Comparison of ENCODE assay signal across 12 mouse cellular contexts in genomic region chr1:164317261-164317660, GRCm38 (mm10). TPM values are rescaled to one million over a fixed set of nuclear protein-coding genes. Genes with fewer than 3 reads are reported as not detected.
DNase-seq lines count a peak whose midpoint lies in the region; ATAC-seq lines count a peak whose summit lies in the region.
"Had no signal": no experiment of that assay in that cellular context is flagged by ENCODE, and none has a peak within 500 bp of the region (broad histone marks: within the 10 kb centered on the region; RNA-seq: fewer than 3 reads in every experiment).

No protein-coding gene starts in this region.

- no peak for DNase-seq in forebrain, embryonic 10.5 days (ENCODE audit: extremely low spot score, low spot score)
- DNase-seq in hindbrain, embryonic 10.5 days (ENCODE audit: low spot score): no peak
- DNase-seq in midbrain, embryonic 10.5 days (ENCODE audit: low spot score): no peak
- DNase-seq: kidney, adult 11 months had no signal

- no peak overlapping the region for H3K9ac ChIP-seq in forebrain, embryonic 15.5 days (replicated peaks)
- no peak overlapping the region for H3K9ac ChIP-seq in hindbrain, embryonic 12.5 days
- no peak overlapping the region for H3K9ac ChIP-seq in midbrain, embryonic 13.5 days (replicated peaks)
- H3K9ac ChIP-seq in neural tube, embryonic 15.5 days (replicated peaks): no peak overlapping the region
- H3K9ac ChIP-seq: forebrain, embryonic 12.5 days; kidney, embryonic 15.5 days; limb, embryonic 15.5 days had no signal

- H3K4me1 ChIP-seq in forebrain, embryonic 15.5 days: no peaks in the 10 kb centered on the region; the same call in 1 of the 2 replicates
- H3K4me1 ChIP-seq in forebrain, embryonic 10.5 days: peaks cover 9% of the 10 kb centered on the region
- no peaks in the 10 kb centered on the region for H3K4me1 ChIP-seq in hindbrain, embryonic 12.5 days
- H3K4me1 ChIP-seq in hindbrain, embryonic 10.5 days (replicated peaks): peaks cover 5% of the 10 kb centered on the region; the same call in 1 of the 2 replicates
- 0 out of 2 replicates have a peak, but pooled peaks cover 20% of the 10 kb centered on the region for H3K4me1 ChIP-seq in midbrain, embryonic 13.5 days (replicated peaks)
- H3K4me1 ChIP-seq in midbrain, embryonic 10.5 days: peaks cover 11% of the 10 kb centered on the region; the same call in 1 of the 2 replicates
- H3K4me1 ChIP-seq in neural tube, embryonic 15.5 days: peaks cover 5% of the 10 kb centered on the region; the same call in 1 of the 2 replicates

- ATAC-seq in forebrain, embryonic 15.5 days (replicated peaks): peak; percentile 17; the same call in 1 of the 2 replicates
- 0 out of 2 replicates have a peak, but pooled peaks have one; percentile 7 for ATAC-seq in hindbrain, embryonic 12.5 days (ENCODE audit: low FRiP score)
- peak; percentile 31; the same call in 1 of the 2 replicates for ATAC-seq in midbrain, embryonic 13.5 days
- ATAC-seq in neural tube, embryonic 15.5 days (ENCODE audit: low FRiP score): peak; percentile 27; the same call in 1 of the 2 replicates

- no peaks in the 10 kb centered on the region for H3K9me3 ChIP-seq in forebrain, embryonic 15.5 days
- H3K9me3 ChIP-seq in forebrain, embryonic 10.5 days: no peaks in the 10 kb centered on the region
- no peaks in the 10 kb centered on the region for H3K9me3 ChIP-seq in hindbrain, embryonic 12.5 days (replicated peaks)
- H3K9me3 ChIP-seq in hindbrain, embryonic 10.5 days: no peaks in the 10 kb centered on the region
- H3K9me3 ChIP-seq in midbrain, embryonic 13.5 days: no peaks in the 10 kb centered on the region
- H3K9me3 ChIP-seq in midbrain, embryonic 10.5 days (replicated peaks): no peaks in the 10 kb centered on the region
- H3K9me3 ChIP-seq in neural tube, embryonic 15.5 days (replicated peaks): no peaks in the 10 kb centered on the region
- H3K9me3 ChIP-seq: forebrain, embryonic 12.5 days; kidney, embryonic 15.5 days; limb, embryonic 15.5 days had no signal

- H3K4me2 ChIP-seq in forebrain, embryonic 15.5 days (replicated peaks): no peak overlapping the region
- no peak overlapping the region for H3K4me2 ChIP-seq in hindbrain, embryonic 12.5 days (replicated peaks)
- no peak overlapping the region for H3K4me2 ChIP-seq in midbrain, embryonic 13.5 days (replicated peaks)
- no peak overlapping the region for H3K4me2 ChIP-seq in neural tube, embryonic 15.5 days
- H3K4me2 ChIP-seq: forebrain, embryonic 12.5 days; kidney, embryonic 15.5 days; limb, embryonic 15.5 days had no signal

- 86% methylated on average over 9 of the region's 9 CpGs for WGBS in forebrain, embryonic 15.5 days
- 91% methylated on average over 9 of the region's 9 CpGs for WGBS in forebrain, embryonic 10.5 days
- WGBS in hindbrain, embryonic 12.5 days: 82% methylated on average over 9 of the region's 9 CpGs
- WGBS in hindbrain, embryonic 10.5 days: 91% methylated on average over 9 of the region's 9 CpGs
- 88% methylated on average over 9 of the region's 9 CpGs for WGBS in midbrain, embryonic 13.5 days
- WGBS in midbrain, embryonic 10.5 days: 90% methylated on average over 9 of the region's 9 CpGs
- WGBS in neural tube, embryonic 15.5 days: 81% methylated on average over 9 of the region's 9 CpGs

- H3K4me3 ChIP-seq in forebrain, embryonic 15.5 days: no peak overlapping the region
- no peak overlapping the region for H3K4me3 ChIP-seq in forebrain, embryonic 10.5 days
- H3K4me3 ChIP-seq in hindbrain, embryonic 12.5 days: no peak overlapping the region
- H3K4me3 ChIP-seq in hindbrain, embryonic 10.5 days: no peak overlapping the region
- H3K4me3 ChIP-seq in midbrain, embryonic 13.5 days (replicated peaks): no peak overlapping the region
- no peak overlapping the region for H3K4me3 ChIP-seq in midbrain, embryonic 10.5 days
- H3K4me3 ChIP-seq in neural tube, embryonic 15.5 days (replicated peaks): no peak overlapping the region
- H3K4me3 ChIP-seq: forebrain, embryonic 12.5 days; kidney, embryonic 15.5 days; left cerebral cortex, adult 2 months; limb, embryonic 15.5 days had no signal

- no peak overlapping the region for H3K27ac ChIP-seq in forebrain, embryonic 15.5 days (replicated peaks)
- no peak overlapping the region for H3K27ac ChIP-seq in forebrain, embryonic 10.5 days
- H3K27ac ChIP-seq in hindbrain, embryonic 12.5 days: no peak overlapping the region
- no peak overlapping the region for H3K27ac ChIP-seq in hindbrain, embryonic 10.5 days
- H3K27ac ChIP-seq in midbrain, embryonic 13.5 days: no peak overlapping the region
- H3K27ac ChIP-seq in midbrain, embryonic 10.5 days (replicated peaks): no peak overlapping the region
- H3K27ac ChIP-seq in neural tube, embryonic 15.5 days (replicated peaks): no peak overlapping the region; the same call in 1 of the 2 replicates
- H3K27ac ChIP-seq: forebrain, embryonic 12.5 days; kidney, embryonic 15.5 days; left cerebral cortex, adult 2 months; limb, embryonic 15.5 days had no signal

- no peaks in the 10 kb centered on the region for H3K27me3 ChIP-seq in forebrain, embryonic 15.5 days
- H3K27me3 ChIP-seq in forebrain, embryonic 10.5 days (ENCODE audit: poor library complexity, severe bottlenecking): no peaks in the 10 kb centered on the region
- H3K27me3 ChIP-seq in hindbrain, embryonic 12.5 days: no peaks in the 10 kb centered on the region
- no peaks in the 10 kb centered on the region for H3K27me3 ChIP-seq in hindbrain, embryonic 10.5 days (ENCODE audit: insufficient read depth, poor library complexity, severe bottlenecking)
- no peaks in the 10 kb centered on the region for H3K27me3 ChIP-seq in midbrain, embryonic 13.5 days
- no peaks in the 10 kb centered on the region for H3K27me3 ChIP-seq in midbrain, embryonic 10.5 days (ENCODE audit: low read depth, poor library complexity, severe bottlenecking)
- H3K27me3 ChIP-seq in neural tube, embryonic 15.5 days (replicated peaks): no peaks in the 10 kb centered on the region
- H3K27me3 ChIP-seq: forebrain, embryonic 12.5 days; kidney, embryonic 15.5 days; limb, embryonic 15.5 days had no signal

- peaks cover 4% of the 10 kb centered on the region; the same call in 1 of the 2 replicates for H3K36me3 ChIP-seq in forebrain, embryonic 15.5 days
- peaks cover 30% of the 10 kb centered on the region for H3K36me3 ChIP-seq in forebrain, embryonic 10.5 days (replicated peaks)
- peaks cover 19% of the 10 kb centered on the region for H3K36me3 ChIP-seq in hindbrain, embryonic 12.5 days
- peaks cover 33% of the 10 kb centered on the region for H3K36me3 ChIP-seq in hindbrain, embryonic 10.5 days
- H3K36me3 ChIP-seq in midbrain, embryonic 13.5 days: peaks cover 11% of the 10 kb centered on the region
- H3K36me3 ChIP-seq in midbrain, embryonic 10.5 days: peaks cover 34% of the 10 kb centered on the region
- H3K36me3 ChIP-seq in neural tube, embryonic 15.5 days: peaks cover 12% of the 10 kb centered on the region

RNA-seq across cellular contexts. Expression of gene Blzf1, which starts 10.0 kb away (rescaled TPM):
- 29.1 and 32.0 TPM in 2 replicates for polyA plus RNA-seq in forebrain, embryonic 15.5 days (2015; fragmentation: Nextera tagmentation; extraction: Ambion mirVana)
- 24.9 and 26.7 TPM in 2 replicates for polyA plus RNA-seq in forebrain, embryonic 10.5 days (2016; fragmentation: Nextera tagmentation; extraction: Ambion mirVana)
- 31.0 and 31.3 TPM in 2 replicates for polyA plus RNA-seq in hindbrain, embryonic 12.5 days (2016; fragmentation: Nextera tagmentation; extraction: Ambion mirVana)
- polyA plus RNA-seq in hindbrain, embryonic 10.5 days (2016; fragmentation: Nextera tagmentation; extraction: Ambion mirVana): 26.2 and 26.4 TPM in 2 replicates
- 30.7 and 31.3 TPM in 2 replicates for polyA plus RNA-seq in midbrain, embryonic 13.5 days (2015; fragmentation: Nextera tagmentation; extraction: Ambion mirVana)
- polyA plus RNA-seq in midbrain, embryonic 10.5 days (2016; fragmentation: Nextera tagmentation; extraction: Ambion mirVana): 26.0 and 27.2 TPM in 2 replicates
- polyA plus RNA-seq in neural tube, embryonic 15.5 days (2015; fragmentation: Nextera tagmentation; extraction: Ambion mirVana): 31.5 and 32.1 TPM in 2 replicates

RNA-seq across cellular contexts. Expression of gene Nme7, which starts 13.3 kb away (rescaled TPM):
- 41.6 and 42.4 TPM in 2 replicates for polyA plus RNA-seq in forebrain, embryonic 15.5 days (2015; fragmentation: Nextera tagmentation; extraction: Ambion mirVana)
- polyA plus RNA-seq in forebrain, embryonic 10.5 days (2016; fragmentation: Nextera tagmentation; extraction: Ambion mirVana): 45.6 and 48.8 TPM in 2 replicates
- 29.8 and 32.0 TPM in 2 replicates for polyA plus RNA-seq in hindbrain, embryonic 12.5 days (2016; fragmentation: Nextera tagmentation; extraction: Ambion mirVana)
- 30.7 and 31.8 TPM in 2 replicates for polyA plus RNA-seq in hindbrain, embryonic 10.5 days (2016; fragmentation: Nextera tagmentation; extraction: Ambion mirVana)
- 32.1 and 38.8 TPM in 2 replicates for polyA plus RNA-seq in midbrain, embryonic 13.5 days (2015; fragmentation: Nextera tagmentation; extraction: Ambion mirVana)
- polyA plus RNA-seq in midbrain, embryonic 10.5 days (2016; fragmentation: Nextera tagmentation; extraction: Ambion mirVana): 32.2 and 36.3 TPM in 2 replicates
- polyA plus RNA-seq in neural tube, embryonic 15.5 days (2015; fragmentation: Nextera tagmentation; extraction: Ambion mirVana): 33.1 and 33.6 TPM in 2 replicates

RNA-seq across cellular contexts. Expression of gene Ccdc181, which starts 41.9 kb away (rescaled TPM):
- polyA plus RNA-seq in forebrain, embryonic 15.5 days (2015; fragmentation: Nextera tagmentation; extraction: Ambion mirVana): 21.7 and 22.3 TPM in 2 replicates
- 13.9 and 14.0 TPM in 2 replicates for polyA plus RNA-seq in forebrain, embryonic 10.5 days (2016; fragmentation: Nextera tagmentation; extraction: Ambion mirVana)
- polyA plus RNA-seq in hindbrain, embryonic 12.5 days (2016; fragmentation: Nextera tagmentation; extraction: Ambion mirVana): 15.3 and 19.2 TPM in 2 replicates
- 11.2 and 12.2 TPM in 2 replicates for polyA plus RNA-seq in hindbrain, embryonic 10.5 days (2016; fragmentation: Nextera tagmentation; extraction: Ambion mirVana)
- polyA plus RNA-seq in midbrain, embryonic 13.5 days (2015; fragmentation: Nextera tagmentation; extraction: Ambion mirVana): 20.0 and 22.7 TPM in 2 replicates
- 11.5 and 14.5 TPM in 2 replicates for polyA plus RNA-seq in midbrain, embryonic 10.5 days (2016; fragmentation: Nextera tagmentation; extraction: Ambion mirVana)
- 20.0 and 26.3 TPM in 2 replicates for polyA plus RNA-seq in neural tube, embryonic 15.5 days (2015; fragmentation: Nextera tagmentation; extraction: Ambion mirVana)
